Mouse (Mus musculus) C3H10T1/2 (cell line): ENCODE results near the gene Il20. TPM values are rescaled to one million over a fixed set of nuclear protein-coding genes. Genes with fewer than 3 reads are reported as not detected.

Source experiments
- polyA plus RNA-seq, 2 experiments: library from polyadenylated mRNA; unstranded; fragments of >200 nt; fragmentation: generic; extraction: Trizol; gene quantifications; one replicate each; pipeline ENCODE4 v1.2.1; 2012; ENCODE audit warnings: missing spikeins in 2 of 2

Il20 gene
- not detected for polyA plus RNA-seq

GRCm38 (mm10) chr1:130911401-130912010, at the start of gene Il20:
Il20 (minus strand) TSS chr1:130911451.

GRCm38 (mm10) chr1:130940065-130940687, 28.9 kb upstream of the Il20 start, which contains the start of gene Il19:
Il19 (minus strand) TSS chr1:130940115.

GRCm38 (mm10) chr1:130887354-130887753, 23.9 kb downstream of the Il20 start, which contains the start of gene Il24:
Il24 (minus strand) TSS chr1:130887454.

DNA sequence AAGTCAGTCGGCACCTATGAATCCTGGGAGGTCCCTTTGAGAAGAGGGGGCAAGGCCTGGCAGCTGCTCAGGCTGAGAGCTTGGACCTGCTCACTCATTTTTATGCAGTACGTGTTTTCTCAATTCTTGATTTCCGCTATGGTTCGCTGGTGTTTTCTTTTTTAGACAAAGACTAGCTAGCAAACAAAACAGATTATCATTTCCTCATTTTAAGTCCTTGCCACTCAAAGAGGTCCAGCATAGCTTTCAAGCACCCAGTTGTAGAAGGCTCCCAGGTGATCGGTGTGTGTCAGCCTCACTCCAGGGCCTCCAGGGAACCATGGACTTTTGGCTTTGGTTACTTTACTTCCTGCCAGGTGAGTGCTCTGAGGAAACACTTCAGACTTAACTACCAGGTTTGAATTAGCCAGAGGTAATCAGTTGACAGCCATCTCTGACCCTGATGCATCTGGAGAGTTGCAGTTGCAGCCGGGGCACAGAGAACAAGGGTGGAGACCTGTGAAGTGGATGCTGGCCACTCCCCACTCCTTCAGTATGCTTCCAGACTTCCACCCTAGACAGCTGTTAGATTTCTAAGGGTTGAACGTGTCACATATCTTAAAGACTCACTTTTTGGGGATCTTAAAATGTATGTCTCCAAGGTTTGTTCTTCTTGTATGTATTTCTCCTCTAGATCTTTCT, 45.6 kb downstream of the Il20 start, which contains the start of gene Fcmr:
Gene Fcmr, plus strand, starts transcription at position 129 of the 681 bp plus-strand sequence.

Other genes with a start within 250 kb of the Il20 start
- not detected for gene C4bp, start 249.8 kb downstream of the Il20 start, polyA plus RNA-seq
- not detected for gene Gm29427, start 195.7 kb downstream of the Il20 start, polyA plus RNA-seq
- gene Yod1, start 194.1 kb downstream of the Il20 start, polyA plus RNA-seq: under 1 TPM; 0.08 to 0.60 TPM
- gene Pfkfb2, start 182.2 kb downstream of the Il20 start, polyA plus RNA-seq: 1 to 10 TPM in 1 of 2 experiments, under 1 TPM in 1; 0.26 to 3.4 TPM
- gene AA986860, start 179.5 kb downstream of the Il20 start, polyA plus RNA-seq: 1 to 10 TPM in 1 of 2 experiments, under 1 TPM in 1; 0.54 to 2.2 TPM
- gene Fcamr, start 110.5 kb downstream of the Il20 start, polyA plus RNA-seq: not detected
- gene Pigr, start 84.8 kb downstream of the Il20 start, polyA plus RNA-seq: not detected
- gene Fcmr, start 45.8 kb downstream of the Il20 start, polyA plus RNA-seq: not detected
- gene Il24, start 24.0 kb downstream of the Il20 start, polyA plus RNA-seq: not detected
- under 1 TPM in 1 of 2 experiments, not detected in 1; 0.07 TPM for gene Il19, start 28.7 kb upstream of the Il20 start, polyA plus RNA-seq
- not detected for gene Il10, start 108.4 kb upstream of the Il20 start, polyA plus RNA-seq
- gene Mapkapk2, start 186.4 kb upstream of the Il20 start, polyA plus RNA-seq: 10 to 100 TPM; 54.8 to 60.2 TPM
- gene Dyrk3, start 226.9 kb upstream of the Il20 start, polyA plus RNA-seq: 1 to 10 TPM in 1 of 2 experiments, under 1 TPM in 1; 0.93 to 2.1 TPM
- 10 to 100 TPM; 40.3 to 40.5 TPM for gene Eif2d, start 241.7 kb upstream of the Il20 start, polyA plus RNA-seq